Mouse (Mus musculus) midbrain, embryonic 12.5 days (tissue): ENCODE results near the gene Chrng. TPM values are rescaled to one million over a fixed set of nuclear protein-coding genes. Genes with fewer than 3 reads are reported as not detected.
A peak's percentile ranks its signal among the peaks of the same experiment; 100 is the strongest.

Source experiments
- ATAC-seq: fragments of 200-750 bp; cut with Nextera tagmentation; 2 replicates; pipeline ENCODE4 v1.8.0; 2017; ENCODE audit warnings: low read depth, moderate TSS enrichment, moderate library complexity; ENCODE audit not compliant: low FRiP score
- H3K27ac ChIP-seq: fragments of 300-500 bp; sonication (generic); replicated peaks from 2 replicates; pipeline ENCODE4 v1.5.1; 2016; ENCODE audit warnings: mild to moderate bottlenecking
- H3K27me3 ChIP-seq: fragments of 300-500 bp; sonication (generic); 2 replicates; pipeline ENCODE4 v1.6.1; 2016; ENCODE audit warnings: mild to moderate bottlenecking
- H3K36me3 ChIP-seq: fragments of 300-500 bp; sonication (generic); 2 replicates; pipeline ENCODE4 v1.6.1; 2016
- H3K4me1 ChIP-seq: fragments of 300-500 bp; sonication (generic); 2 replicates; pipeline ENCODE4 v1.6.1; 2016
- H3K4me2 ChIP-seq: fragments of 300-500 bp; sonication (generic); replicated peaks from 2 replicates; pipeline ENCODE4 v1.6.1; 2016; ENCODE audit warnings: mild to moderate bottlenecking, moderate library complexity
- H3K4me3 ChIP-seq: fragments of 300-500 bp; sonication (generic); 2 replicates; pipeline ENCODE4 v1.5.1; 2016; ENCODE audit warnings: mild to moderate bottlenecking
- H3K9ac ChIP-seq: fragments of 300-500 bp; sonication (generic); replicated peaks from 2 replicates; pipeline ENCODE4 v1.6.1; 2016; ENCODE audit warnings: mild to moderate bottlenecking, moderate library complexity
- H3K9me3 ChIP-seq: fragments of 300-500 bp; sonication (generic); 2 replicates; pipeline ENCODE4 v1.6.1; 2016; ENCODE audit warnings: mild to moderate bottlenecking
- WGBS: fragments of 180-500 bp; shearing (Covaris S2); methylation state at CpG from one replicate; pipeline ENCODE4 v1.1.7; 2016; 5-methylcytosine and 5-hydroxymethylcytosine counted together
- polyA plus RNA-seq: library from polyadenylated mRNA; unstranded; fragments of >200 nt; fragmentation: Nextera tagmentation; extraction: Ambion mirVana; gene quantifications from 2 replicates; pipeline ENCODE4 v1.2.1, GENCODE M21; 2016

Gene Chrng
- not detected in 2 replicates for polyA plus RNA-seq

DNA sequence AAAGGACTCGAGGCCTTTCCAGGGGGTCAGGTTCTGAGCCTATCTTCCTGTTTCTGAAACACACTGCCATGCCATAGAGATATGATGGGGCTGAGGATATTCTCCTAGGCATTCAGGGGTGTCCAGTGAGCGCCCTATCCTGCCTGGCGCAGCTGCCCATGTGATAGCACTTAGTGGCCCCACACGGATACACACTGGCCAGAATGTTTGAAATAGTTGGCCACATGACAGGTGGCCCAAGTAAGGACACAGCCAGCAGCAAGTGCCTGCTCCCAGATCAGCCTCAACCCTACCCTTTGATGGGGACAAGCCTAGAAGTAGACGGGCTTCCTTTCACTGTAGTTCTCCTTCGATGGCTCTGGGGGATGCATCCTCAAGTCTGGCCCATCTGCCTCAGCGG is at the start of gene Chrng:
TSS of gene Chrng (plus strand) at position 193 of the 400 bp plus-strand sequence.
- H3K4me3 ChIP-seq: no peak within 1 kb of the TSS

DNA sequence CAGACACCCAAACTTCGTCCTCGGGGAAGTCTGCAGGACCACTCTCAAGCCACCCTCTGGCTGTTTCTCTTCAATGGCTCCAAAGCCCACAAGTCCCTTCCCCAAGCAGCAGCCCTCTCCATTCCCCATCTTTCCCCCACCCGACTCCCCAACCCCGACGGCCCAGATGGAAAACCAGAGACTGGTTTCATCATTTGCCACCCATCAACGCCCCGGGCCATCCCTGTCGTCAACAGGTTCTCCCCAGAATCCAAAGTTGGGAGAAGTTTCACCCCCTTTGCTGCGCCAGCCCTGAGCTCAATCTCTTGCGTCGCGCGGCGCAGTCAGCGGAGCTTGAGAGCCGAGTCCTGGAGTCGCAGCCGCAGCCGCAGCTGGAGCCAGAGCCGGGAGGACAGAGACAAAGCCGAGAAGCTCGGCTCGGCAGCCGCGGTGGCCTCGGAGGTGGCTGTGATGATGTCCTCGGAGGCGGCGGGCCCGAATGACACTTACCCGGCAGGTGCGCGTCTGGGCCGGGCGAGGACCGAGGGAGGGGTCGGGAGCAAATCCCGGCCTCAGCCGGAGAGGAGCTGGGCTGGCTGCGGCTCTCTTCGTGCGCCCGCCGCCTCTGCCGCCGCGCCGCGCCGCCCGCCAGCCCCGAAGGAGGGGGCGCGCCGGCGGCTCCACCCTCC is 48.8 kb upstream of the Chrng start:
- Histone ChIP-seq H3K4me3 (peak overlapping the region; percentile 45), H3K4me2 (peak overlapping the region; percentile 68), H3K9me3 (no peaks in the 10 kb centered on the region), H3K9ac (peak overlapping the region; percentile 50), H3K36me3 (no peaks in the 10 kb centered on the region), H3K27ac (no peak overlapping the region), H3K27me3 (peaks cover 95% of the 10 kb centered on the region), H3K4me1 (peaks cover 18% of the 10 kb centered on the region)
- ATAC-seq: peak; percentile 44
- WGBS: 2% methylated on average over 49 of the region's 56 CpGs

More for the DNA sequence above, at the start of gene Chrng:
- Histone ChIP-seq H3K4me1 (no peaks in the 10 kb centered on the region), H3K9me3 (no peaks in the 10 kb centered on the region), H3K9ac (no peak within 1 kb of the TSS), H3K36me3 (no peaks in the 10 kb centered on the region), H3K27ac (no peak within 1 kb of the TSS), H3K4me2 (no peak within 1 kb of the TSS), H3K27me3 (peaks cover 39% of the 10 kb centered on the region)
- ATAC-seq: no peak
- WGBS: 90% methylated on average over 7 of the region's 7 CpGs

- Histone ChIP-seq H3K4me3 (peak within 1 kb of the TSS; percentile 45), H3K9me3 (no peaks in the 10 kb centered on the region), H3K4me2 (peak within 1 kb of the TSS; percentile 68), H3K27me3 (peaks cover 91% of the 10 kb centered on the region), H3K36me3 (no peaks in the 10 kb centered on the region), H3K4me1 (peaks cover 18% of the 10 kb centered on the region), H3K27ac (no peak within 1 kb of the TSS), H3K9ac (peak within 1 kb of the TSS; percentile 50)
- WGBS: 6% methylated on average over 7 of the region's 12 CpGs
- ATAC-seq: peak; percentile 13; the same call in 1 of the 2 replicates
These were observed 48.3 kb upstream of the Chrng start, which contains the start of gene Ecel1 for GRCm38 (mm10) chr1:87156199-87156587. Ecel1 (minus strand) TSS chr1:87156521.

- Histone ChIP-seq H3K9me3 (no peaks in the 10 kb centered on the region), H3K27ac (no peak overlapping the region), H3K36me3 (no peaks in the 10 kb centered on the region), H3K4me3 (no peak overlapping the region), H3K9ac (no peak overlapping the region), H3K4me1 (peaks cover 10% of the 10 kb centered on the region), H3K27me3 (peaks cover 65% of the 10 kb centered on the region), H3K4me2 (no peak overlapping the region)
- ATAC-seq: no peak
- 68% methylated on average over 3 of the region's 3 CpGs for WGBS
These were observed 45.1 kb upstream of the Chrng start for GRCm38 (mm10) chr1:87159396-87159795.

- Histone ChIP-seq H3K36me3 (no peaks in the 10 kb centered on the region), H3K4me2 (no peak overlapping the region), H3K27ac (0 out of 2 replicates have a peak overlapping the region, but pooled peaks have one; percentile 12), H3K4me1 (peaks cover 19% of the 10 kb centered on the region), H3K9me3 (no peaks in the 10 kb centered on the region), H3K9ac (no peak overlapping the region), H3K4me3 (no peak overlapping the region), H3K27me3 (peaks cover 32% of the 10 kb centered on the region; the same call in 1 of the 2 replicates)
- 38% methylated on average over 11 of the region's 11 CpGs for WGBS
- ATAC-seq: peak; percentile 62
These were observed 40.2 kb upstream of the Chrng start for GRCm38 (mm10) chr1:87164164-87164795.

DNA sequence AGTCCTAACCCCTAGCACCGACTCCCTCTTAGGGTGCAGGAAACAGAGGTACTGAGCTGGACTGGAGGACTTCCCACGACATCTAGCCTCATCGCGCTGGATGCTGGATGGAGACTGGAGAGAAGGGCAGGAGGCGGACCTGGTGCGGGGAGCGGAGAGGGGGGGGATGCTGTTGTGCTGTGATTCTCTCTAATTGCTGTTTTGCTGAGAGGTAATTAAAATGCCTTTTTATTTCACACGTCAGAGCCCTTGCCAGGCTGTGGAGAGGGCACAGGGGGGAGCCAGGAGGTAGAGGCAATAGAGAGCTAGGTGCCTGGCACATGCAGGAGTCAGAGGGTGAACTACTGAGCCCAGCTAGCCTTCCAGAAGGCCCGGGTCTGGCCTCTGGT is 39.7 kb upstream of the Chrng start:
- no peak overlapping the region for H3K9ac ChIP-seq
- 0 out of 2 replicates have a peak, but pooled peaks have one; percentile 8 for ATAC-seq
- WGBS: 54% methylated on average over 9 of the region's 9 CpGs
- H3K4me2 ChIP-seq: no peak overlapping the region
- H3K9me3 ChIP-seq: no peaks in the 10 kb centered on the region
- H3K4me1 ChIP-seq: peaks cover 23% of the 10 kb centered on the region
- no peaks in the 10 kb centered on the region for H3K36me3 ChIP-seq
- peaks cover 32% of the 10 kb centered on the region; the same call in 1 of the 2 replicates for H3K27me3 ChIP-seq
- 0 out of 2 replicates have a peak overlapping the region, but pooled peaks have one; percentile 12 for H3K27ac ChIP-seq
- H3K4me3 ChIP-seq: no peak overlapping the region

GRCm38 (mm10) chr1:87170458-87170857 is 34.0 kb upstream of the Chrng start:
- Histone ChIP-seq H3K4me1 (peaks cover 27% of the 10 kb centered on the region), H3K27ac (no peak overlapping the region), H3K4me2 (peak overlapping the region; percentile 25), H3K27me3 (peaks cover 30% of the 10 kb centered on the region), H3K9me3 (no peaks in the 10 kb centered on the region), H3K36me3 (no peaks in the 10 kb centered on the region), H3K9ac (no peak overlapping the region), H3K4me3 (no peak overlapping the region)
- WGBS: 6% methylated on average over 17 of the region's 19 CpGs
- peak; percentile 17; the same call in 1 of the 2 replicates for ATAC-seq

- H3K36me3 ChIP-seq: no peaks in the 10 kb centered on the region
- H3K4me3 ChIP-seq: no peak overlapping the region
- WGBS: 94% methylated on average over 1 of the region's 1 CpGs
- no peak overlapping the region for H3K9ac ChIP-seq
- no peak overlapping the region for H3K27ac ChIP-seq
- H3K9me3 ChIP-seq: no peaks in the 10 kb centered on the region
- H3K27me3 ChIP-seq: peaks cover 29% of the 10 kb centered on the region
- peaks cover 34% of the 10 kb centered on the region for H3K4me1 ChIP-seq
- no peak for ATAC-seq
- H3K4me2 ChIP-seq: no peak overlapping the region
These were observed 33.1 kb upstream of the Chrng start for GRCm38 (mm10) chr1:87171312-87171711.

DNA sequence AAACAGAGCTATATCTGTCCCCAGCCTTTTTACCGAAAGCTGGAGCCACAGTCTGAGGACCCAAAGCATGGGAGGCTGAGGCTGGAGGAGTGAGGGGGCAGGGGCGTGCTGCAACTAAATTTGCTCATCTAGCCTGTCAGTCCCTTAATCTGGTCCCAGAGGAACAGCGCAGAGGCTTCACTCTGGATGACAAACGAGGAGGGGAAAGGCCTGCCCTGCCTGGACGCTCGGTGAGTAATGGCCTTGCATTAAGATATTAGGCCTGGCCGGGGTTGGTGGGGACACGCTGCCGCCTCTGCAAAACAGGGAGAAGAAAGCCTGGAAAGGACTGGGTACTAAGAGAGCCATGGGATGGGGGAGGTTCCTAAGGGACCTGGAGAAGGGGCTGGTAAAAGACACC is 32.1 kb upstream of the Chrng start:
- Histone ChIP-seq H3K36me3 (no peaks in the 10 kb centered on the region), H3K4me2 (no peak overlapping the region), H3K27ac (no peak overlapping the region), H3K9ac (no peak overlapping the region), H3K4me3 (no peak overlapping the region), H3K4me1 (peaks cover 34% of the 10 kb centered on the region), H3K27me3 (peaks cover 38% of the 10 kb centered on the region), H3K9me3 (no peaks in the 10 kb centered on the region)
- no peak for ATAC-seq
- 41% methylated on average over 9 of the region's 9 CpGs for WGBS

- Histone ChIP-seq H3K4me1 (peaks cover 29% of the 10 kb centered on the region), H3K4me3 (no peak overlapping the region), H3K9me3 (no peaks in the 10 kb centered on the region), H3K9ac (no peak overlapping the region), H3K27me3 (peaks cover 34% of the 10 kb centered on the region), H3K36me3 (no peaks in the 10 kb centered on the region), H3K4me2 (no peak overlapping the region), H3K27ac (no peak overlapping the region)
- 27% methylated on average over 28 of the region's 28 CpGs for WGBS
- ATAC-seq: peak; percentile 21; the same call in 1 of the 2 replicates
These were observed 30.2 kb upstream of the Chrng start for GRCm38 (mm10) chr1:87174006-87174955.

DNA sequence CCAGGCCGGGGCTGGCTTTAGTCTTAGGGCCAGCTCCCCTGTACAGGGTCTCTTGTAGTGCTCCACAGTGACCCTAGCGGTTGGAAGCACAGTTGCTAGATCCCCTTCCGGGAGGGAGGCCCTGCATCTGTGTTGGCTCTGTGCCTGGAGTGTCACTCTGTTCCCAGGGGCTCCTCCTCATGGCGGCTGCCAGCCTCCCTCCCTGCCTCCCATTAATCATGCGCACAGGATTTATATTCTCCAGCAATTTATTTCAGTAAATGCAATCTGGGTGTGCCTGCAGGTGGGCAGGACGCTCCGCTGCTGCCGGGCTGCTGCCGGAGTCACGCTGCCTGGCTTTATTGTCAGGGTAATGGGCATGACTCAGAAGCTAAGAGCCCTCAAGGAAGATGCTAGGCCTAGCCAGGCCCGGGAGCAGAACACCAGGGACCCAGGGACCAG is 28.6 kb upstream of the Chrng start:
- H3K27me3 ChIP-seq: peaks cover 27% of the 10 kb centered on the region
- H3K36me3 ChIP-seq: no peaks in the 10 kb centered on the region
- peak; percentile 81 for ATAC-seq
- H3K9me3 ChIP-seq: no peaks in the 10 kb centered on the region
- H3K4me1 ChIP-seq: peaks cover 14% of the 10 kb centered on the region
- H3K4me2 ChIP-seq: peak overlapping the region; percentile 11; the same call in 1 of the 2 replicates
- H3K27ac ChIP-seq: 0 out of 2 replicates have a peak overlapping the region, but pooled peaks have one; percentile 36
- no peak overlapping the region for H3K4me3 ChIP-seq
- 12% methylated on average over 11 of the region's 11 CpGs for WGBS
- H3K9ac ChIP-seq: no peak overlapping the region
